Mouse (Mus musculus) retina, embryonic 14.5 days (tissue): ENCODE results near the gene Pabpc4.
"Not testable (repeated sequence)": the region's sequence is repeated elsewhere in the genome, so short reads cannot be mapped to it uniquely, and the experiment has no call there.

Source experiments
- DNase-seq: peaks from one replicate; pipeline ENCODE4 v3.0.0-alpha.2; 2015; ENCODE audit warnings: low spot score

Pabpc4 gene

GRCm38 (mm10) chr4:123297195-123297960, 35.2 kb downstream of the Pabpc4 start:
- DNase-seq = no peak

- DNase-seq = no peak
Observed at GRCm38 (mm10) chr4:123298226-123298625, 36.1 kb downstream of the Pabpc4 start.

- DNase-seq = no peak
Observed at GRCm38 (mm10) chr4:123298980-123299670, 37.0 kb downstream of the Pabpc4 start.

GRCm38 (mm10) chr4:123305789-123306188, 43.6 kb downstream of the Pabpc4 start:
- DNase-seq = peak; percentile 87

GRCm38 (mm10) chr4:123306999-123307398, 44.8 kb downstream of the Pabpc4 start:
- DNase-seq = no peak

- DNase-seq = no peak
Observed at GRCm38 (mm10) chr4:123308292-123308691, 46.1 kb downstream of the Pabpc4 start.

- no peak for DNase-seq
Observed at GRCm38 (mm10) chr4:123311845-123312244, 49.7 kb downstream of the Pabpc4 start.

GRCm38 (mm10) chr4:123313010-123313409, 50.9 kb downstream of the Pabpc4 start:
- DNase-seq = no peak

GRCm38 (mm10) chr4:123314497-123314896, 52.3 kb downstream of the Pabpc4 start:
- DNase-seq = no peak

- DNase-seq = not testable (repeated sequence)
Observed at GRCm38 (mm10) chr4:123322910-123323309, 60.8 kb downstream of the Pabpc4 start.

GRCm38 (mm10) chr4:123323534-123323933, 61.4 kb downstream of the Pabpc4 start, which contains the start of gene Oxct2a:
TSS of gene Oxct2a (minus strand) at chr4:123323634.
- DNase-seq = no peak

GRCm38 (mm10) chr4:123326087-123326486, 63.9 kb downstream of the Pabpc4 start:
- no peak for DNase-seq

GRCm38 (mm10) chr4:123327630-123328029, 65.5 kb downstream of the Pabpc4 start:
- DNase-seq = no peak

GRCm38 (mm10) chr4:123328946-123329345, 66.8 kb downstream of the Pabpc4 start:
- no peak for DNase-seq

- no peak for DNase-seq
Observed at GRCm38 (mm10) chr4:123331326-123331725, 69.2 kb downstream of the Pabpc4 start.

GRCm38 (mm10) chr4:123331961-123332360, 69.8 kb downstream of the Pabpc4 start:
- not testable (repeated sequence) for DNase-seq

GRCm38 (mm10) chr4:123333151-123333550, 71.0 kb downstream of the Pabpc4 start:
- DNase-seq = no peak

GRCm38 (mm10) chr4:123334177-123334576, 72.0 kb downstream of the Pabpc4 start:
- no peak for DNase-seq

- not testable (repeated sequence) for DNase-seq
Observed at GRCm38 (mm10) chr4:123335244-123335643, 73.1 kb downstream of the Pabpc4 start.

- no peak for DNase-seq
Observed at GRCm38 (mm10) chr4:123335796-123336585, 73.8 kb downstream of the Pabpc4 start.

- DNase-seq = no peak
Observed at GRCm38 (mm10) chr4:123337693-123338092, 75.5 kb downstream of the Pabpc4 start.

GRCm38 (mm10) chr4:123340232-123340631, 78.1 kb downstream of the Pabpc4 start:
- no peak for DNase-seq
